Mouse (Mus musculus) myocyte (in vitro differentiated cells): ENCODE measurements at regions not wholly inside any gene's neighbourhood (a gene's known extent, or its start where the extent isn't known, plus 50 kb on each side); places are given as distances from the start of the nearest gene placed in this dataset.

Source experiments
- MAX ChIP-seq: IDR thresholded peaks from one replicate; pipeline ENCODE4 v1.6.1; 2011; ENCODE audit warnings: low read depth, mild to moderate bottlenecking, control low read depth
- MYOG ChIP-seq, 3 experiments: IDR thresholded peaks; one replicate each; pipeline ENCODE4 v1.6.1; 2011; ENCODE audit warnings: control low read depth in 2 of 3, low read depth in 2 of 3, mild to moderate bottlenecking in 2 of 3; ENCODE audit not compliant: insufficient read length in 2 of 3, control insufficient read depth in 1 of 3, insufficient read depth in 1 of 3
- POLR2A ChIP-seq: IDR thresholded peaks from one replicate; pipeline ENCODE4 v1.6.1; 2011; ENCODE audit warnings: low read depth, mild to moderate bottlenecking, control low read depth, moderate library complexity; ENCODE audit not compliant: insufficient read length
- USF1 ChIP-seq: IDR thresholded peaks from one replicate; pipeline ENCODE4 v1.6.1; 2011; ENCODE audit warnings: low read depth, mild to moderate bottlenecking, control low read depth, moderate library complexity

GRCm38 (mm10) chr8:87019795-87020194 is 134.7 kb upstream of the N4bp1 start:
- TF ChIP-seq MYOG (IDR thresholded peaks at IDR 0.05; ENCODE audit: control insufficient read depth in 1 of 3, insufficient read depth in 1 of 3, insufficient read length in 2 of 3, low read depth in 2 of 3) (no peak), USF1 (no peak), MAX (no peak), POLR2A (no peak)
